Mouse (Mus musculus): ENCODE results near the gene Aldh3a1.

- no peak for TF ChIP-seq CTCF (IDR thresholded peaks at IDR 0.05; ENCODE audit: extremely low read depth, insufficient read depth, low read length)
- no peak for TF ChIP-seq POLR2A (IDR thresholded peaks at IDR 0.05; ENCODE audit: extremely low read depth, insufficient read depth, low read length)
These were observed 13.0 kb downstream of the Aldh3a1 start for GRCm38 (mm10) chr11:61220156-61220881.
